Mouse (Mus musculus): ENCODE results near the gene Angptl2.
A peak's percentile ranks its signal among the peaks of the same experiment; 100 is the strongest.

The Angptl2 gene

GRCm38 (mm10) chr2:33272665-33273439, 57.0 kb downstream of the Angptl2 start:
- no peak for DNase-seq

- no peak for DNase-seq
Observed at GRCm38 (mm10) chr2:33274719-33275490, 59.0 kb downstream of the Angptl2 start.

GRCm38 (mm10) chr2:33279758-33280157, 63.9 kb downstream of the Angptl2 start:
- no peak for DNase-seq

GRCm38 (mm10) chr2:33280525-33280924, 64.7 kb downstream of the Angptl2 start:
- no peak for DNase-seq

GRCm38 (mm10) chr2:33281807-33282206, 65.9 kb downstream of the Angptl2 start:
- DNase-seq: no peak

- peak; percentile 43 for DNase-seq
Observed at GRCm38 (mm10) chr2:33282877-33283276, 67.0 kb downstream of the Angptl2 start.

- peak; percentile 24 for DNase-seq
Observed at GRCm38 (mm10) chr2:33283674-33284073, 67.8 kb downstream of the Angptl2 start.

- no peak for DNase-seq
Observed at GRCm38 (mm10) chr2:33288837-33289236, 73.0 kb downstream of the Angptl2 start.

- no peak for DNase-seq
Observed at GRCm38 (mm10) chr2:33290491-33290890, 74.6 kb downstream of the Angptl2 start.

GRCm38 (mm10) chr2:33292057-33292456, 76.2 kb downstream of the Angptl2 start:
- no peak for DNase-seq

- DNase-seq: no peak
Observed at GRCm38 (mm10) chr2:33295115-33295514, 79.2 kb downstream of the Angptl2 start.
